Comparison of ENCODE assay signal across 27 mouse cellular contexts in genomic region chr4:31553780-31554394, GRCm38 (mm10).
"Had no signal": no experiment of that assay in that cellular context is flagged by ENCODE, and none has a peak within 500 bp of the region (broad histone marks: within the 10 kb centered on the region; RNA-seq: fewer than 3 reads in every experiment).

No protein-coding gene starts in this region.

- H3K9ac ChIP-seq: heart, embryonic 12.5 days; hindbrain, embryonic 12.5 days; hindbrain, embryonic 14.5 days; intestine, embryonic 15.5 days; kidney, embryonic 15.5 days; limb, embryonic 12.5 days; liver, embryonic 13.5 days had no signal

- H3K27me3 ChIP-seq: heart, embryonic 12.5 days; hindbrain, embryonic 12.5 days; intestine, embryonic 15.5 days; kidney, embryonic 15.5 days; limb, embryonic 12.5 days; liver, embryonic 13.5 days had no signal

- H3K9me3 ChIP-seq: heart, embryonic 10.5 days; heart, embryonic 12.5 days; hindbrain, embryonic 10.5 days; hindbrain, embryonic 12.5 days; intestine, embryonic 15.5 days; kidney, embryonic 15.5 days; limb, embryonic 10.5 days; limb, embryonic 12.5 days; liver, embryonic 13.5 days had no signal

- H3K4me3 ChIP-seq: gastrocnemius, adult 2 months; heart, adult 2 months; heart, embryonic 10.5 days; heart, embryonic 12.5 days; hindbrain, embryonic 10.5 days; hindbrain, embryonic 12.5 days; intestine, embryonic 15.5 days; kidney, embryonic 15.5 days; layer of hippocampus, adult 2 months; left cerebral cortex, adult 2 months; limb, embryonic 10.5 days; limb, embryonic 12.5 days; liver, embryonic 13.5 days had no signal

- DNase-seq: gastrocnemius, adult 2 months; gastrocnemius, postnatal 10 days; gastrocnemius, postnatal 25 days; heart, adult 2 months; heart, postnatal 10 days; heart, postnatal 4 days; kidney, adult 2 months; kidney, adult 9 months; kidney, postnatal 10 days; kidney, postnatal 4 days; liver; liver, embryonic 13.5 days had no signal

- H3K27ac ChIP-seq: gastrocnemius, adult 2 months; heart, adult 2 months; heart, embryonic 10.5 days; hindbrain, embryonic 10.5 days; hindbrain, embryonic 12.5 days; hindbrain, embryonic 14.5 days; intestine, embryonic 15.5 days; kidney, embryonic 15.5 days; layer of hippocampus, adult 2 months; left cerebral cortex, adult 2 months; limb, embryonic 10.5 days; limb, embryonic 12.5 days; liver, embryonic 13.5 days had no signal

- ATAC-seq: hindbrain, embryonic 16.5 days; inflammation-experienced regulatory T-cells, adult 6 months; intestine, embryonic 15.5 days; intestine, postnatal 0 days had no signal

- H3K36me3 ChIP-seq: heart, embryonic 10.5 days; heart, embryonic 12.5 days; hindbrain, embryonic 10.5 days; hindbrain, embryonic 12.5 days; intestine, embryonic 15.5 days; kidney, embryonic 15.5 days; limb, embryonic 10.5 days; limb, embryonic 12.5 days; liver, embryonic 13.5 days had no signal

- H3K4me2 ChIP-seq: heart, embryonic 12.5 days; hindbrain, embryonic 12.5 days; hindbrain, embryonic 14.5 days; intestine, embryonic 15.5 days; kidney, embryonic 15.5 days; limb, embryonic 12.5 days; liver, embryonic 11.5 days; liver, embryonic 13.5 days had no signal

- H3K4me1 ChIP-seq: heart, embryonic 10.5 days; heart, embryonic 12.5 days; hindbrain, embryonic 10.5 days; hindbrain, embryonic 12.5 days; intestine, embryonic 15.5 days; limb, embryonic 10.5 days; liver, embryonic 13.5 days had no signal
